Mouse (Mus musculus) CH12.LX (cell line): ENCODE results near the gene Il2ra. TPM values are rescaled to one million over a fixed set of nuclear protein-coding genes. Genes with fewer than 3 reads are reported as not detected.

Experiments used
- DNase-seq: peaks from one replicate; pipeline ENCODE4 v3.0.0-alpha.2; 2013; ENCODE audit errors: extremely low read depth
- H3K27ac ChIP-seq: 2 replicates; pipeline ENCODE4 v1.5.1; 2012; ENCODE audit warnings: low read depth, mild to moderate bottlenecking, control low read depth, moderate library complexity; ENCODE audit not compliant: insufficient read depth
- H3K27me3 ChIP-seq: replicated peaks from 2 replicates; pipeline ENCODE3; 2012; ENCODE audit warnings: inconsistent platforms
- H3K36me3 ChIP-seq, 2 experiments: replicated peaks in 1 of 2; 2 replicates each; pipeline versions ENCODE3 to v1.6.1; 2012; ENCODE audit warnings: inconsistent platforms in 1 of 2, low read length in 1 of 2, mild to moderate bottlenecking in 1 of 2, mixed read lengths in 1 of 2, moderate library complexity in 1 of 2; ENCODE audit not compliant: control insufficient read depth in 1 of 2, insufficient read depth in 1 of 2
- H3K4me1 ChIP-seq, 2 experiments: 2 replicates each; pipeline ENCODE4 v1.6.1; 2012; ENCODE audit warnings: inconsistent platforms in 1 of 2, moderate library complexity in 1 of 2; ENCODE audit not compliant: insufficient read depth in 2 of 2, control insufficient read depth in 1 of 2
- H3K4me2 ChIP-seq: 2 replicates; pipeline ENCODE4 v1.6.1; 2012; ENCODE audit warnings: low read depth, mild to moderate bottlenecking, control low read depth; ENCODE audit not compliant: poor library complexity, insufficient read depth, severe bottlenecking
- H3K4me3 ChIP-seq, 3 experiments: fragments of 150-350 bp in 1 of 3; sonication (generic) in 1 of 3; replicated peaks in 1 of 3; 2 replicates each; pipeline versions ENCODE3 to v1.5.1; 2011 to 2012; ENCODE audit warnings: low read depth in 2 of 3, low read length in 2 of 3, mild to moderate bottlenecking in 2 of 3, moderate library complexity in 2 of 3, control low read depth in 1 of 3, improper control_type of control experiment in 1 of 3, inconsistent platforms in 1 of 3, mixed read lengths in 1 of 3; ENCODE audit not compliant: poor library complexity in 1 of 3
- H3K79me2 ChIP-seq: replicated peaks from 2 replicates; pipeline ENCODE4 v1.6.1; 2012; ENCODE audit warnings: mild to moderate bottlenecking, moderate library complexity; ENCODE audit not compliant: control insufficient read depth, poor library complexity, insufficient read depth, severe bottlenecking; ENCODE audit errors: extremely low read depth
- H3K9ac ChIP-seq: 2 replicates; pipeline ENCODE4 v1.6.1; 2012; ENCODE audit warnings: low read depth, mild to moderate bottlenecking, control low read depth, moderate library complexity; ENCODE audit not compliant: insufficient read depth
- H3K9me3 ChIP-seq: replicated peaks from 2 replicates; pipeline ENCODE3; 2012; ENCODE audit warnings: low read length, inconsistent platforms, mixed read lengths
- CHD1 ChIP-seq: IDR thresholded peaks from 2 replicates; pipeline ENCODE4 v1.6.1; 2012; ENCODE audit warnings: low read depth, low read length, improper control_type of control experiment, inconsistent platforms
- CHD2 ChIP-seq: IDR thresholded peaks from 2 replicates; pipeline ENCODE4 v1.6.1; 2011; ENCODE audit warnings: low read length, improper control_type of control experiment
- CTCF ChIP-seq, 2 experiments: IDR thresholded peaks in 1 of 2; conservative IDR thresholded peaks in 1 of 2; 2 replicates each; pipeline ENCODE4 v1.5.1; 2011 to 2012; ENCODE audit warnings: low read depth in 2 of 2, low read length in 2 of 2, improper control_type of control experiment in 1 of 2, inconsistent platforms in 1 of 2, mild to moderate bottlenecking in 1 of 2, moderate library complexity in 1 of 2
- E2F4 ChIP-seq: IDR thresholded peaks from 2 replicates; pipeline ENCODE4 v1.6.1; 2011; ENCODE audit warnings: low read depth, low read length, improper control_type of control experiment; ENCODE audit not compliant: insufficient replicate concordance
- EP300 ChIP-seq: IDR thresholded peaks from 2 replicates; pipeline ENCODE4 v1.6.1; 2011; ENCODE audit warnings: low read length, improper control_type of control experiment
- HCFC1 ChIP-seq: IDR thresholded peaks from 2 replicates; pipeline ENCODE4 v1.6.1; 2012; ENCODE audit warnings: low read depth, mild to moderate bottlenecking, inconsistent platforms, low read length, improper control_type of control experiment
- IRF4 ChIP-seq: IDR thresholded peaks from 2 replicates; pipeline ENCODE4 v1.6.1; 2014; ENCODE audit warnings: low read depth, mild to moderate bottlenecking, inconsistent platforms, low read length, improper control_type of control experiment
- JUN ChIP-seq: IDR thresholded peaks from 2 replicates; pipeline ENCODE4 v1.6.1; 2011; ENCODE audit warnings: low read depth, mild to moderate bottlenecking, low read length, improper control_type of control experiment, moderate library complexity; ENCODE audit not compliant: insufficient read depth
- KAT2A ChIP-seq: IDR thresholded peaks from 2 replicates; pipeline ENCODE4 v1.6.1; 2012; ENCODE audit warnings: low read length, improper control_type of control experiment, inconsistent platforms; ENCODE audit not compliant: insufficient replicate concordance
- MAFK ChIP-seq: IDR thresholded peaks from 2 replicates; pipeline ENCODE4 v1.6.1; 2011; ENCODE audit warnings: low read length, improper control_type of control experiment; ENCODE audit not compliant: insufficient replicate concordance
- MAZ ChIP-seq: IDR thresholded peaks from 2 replicates; pipeline ENCODE4 v1.6.1; 2012; ENCODE audit warnings: low read depth, mild to moderate bottlenecking, inconsistent platforms, low read length, improper control_type of control experiment, moderate library complexity
- MXI1 ChIP-seq: IDR thresholded peaks from 2 replicates; pipeline ENCODE4 v1.6.1; 2011; ENCODE audit warnings: mild to moderate bottlenecking, low read depth, low read length, improper control_type of control experiment
- NELFE ChIP-seq: IDR thresholded peaks from 2 replicates; pipeline ENCODE4 v1.6.1; 2011; ENCODE audit warnings: low read depth, low read length, improper control_type of control experiment
- NRF1 ChIP-seq: IDR thresholded peaks from 2 replicates; pipeline ENCODE4 v1.6.1; 2014; ENCODE audit warnings: low read depth, mild to moderate bottlenecking, inconsistent platforms, low read length, improper control_type of control experiment, moderate library complexity
- POLR2AphosphoS2 ChIP-seq: IDR thresholded peaks from 2 replicates; pipeline ENCODE4 v1.6.1; 2011; ENCODE audit warnings: low read depth, low read length, improper control_type of control experiment
- RAD21 ChIP-seq: IDR thresholded peaks from 2 replicates; pipeline ENCODE4 v1.6.1; 2011; ENCODE audit warnings: low read depth, mild to moderate bottlenecking, low read length, improper control_type of control experiment, moderate library complexity
- SMC3 ChIP-seq: IDR thresholded peaks from 2 replicates; pipeline ENCODE4 v1.6.1; 2011; ENCODE audit warnings: low read depth, low read length, improper control_type of control experiment
- TBP ChIP-seq: conservative IDR thresholded peaks from 2 replicates; pipeline ENCODE4 v1.6.1; 2011; ENCODE audit warnings: low read depth, low read length, improper control_type of control experiment
- TCF12 ChIP-seq: IDR thresholded peaks from 2 replicates; pipeline ENCODE4 v1.6.1; 2014; ENCODE audit warnings: low read depth, mild to moderate bottlenecking, inconsistent platforms, low read length, improper control_type of control experiment
- UBTF ChIP-seq: IDR thresholded peaks from 2 replicates; pipeline ENCODE4 v1.6.1; 2012; ENCODE audit warnings: low read depth, mild to moderate bottlenecking, inconsistent platforms, low read length, improper control_type of control experiment, moderate library complexity
- ZC3H11A ChIP-seq: IDR thresholded peaks from 2 replicates; pipeline ENCODE4 v1.6.1; 2012; ENCODE audit warnings: low read depth, mild to moderate bottlenecking, inconsistent platforms, low read length, improper control_type of control experiment
- ZMIZ1 ChIP-seq: IDR thresholded peaks from 2 replicates; pipeline ENCODE4 v1.6.1; 2012; ENCODE audit warnings: low read depth, mild to moderate bottlenecking, inconsistent platforms, low read length, improper control_type of control experiment
- ZNF384 ChIP-seq: IDR thresholded peaks from 2 replicates; pipeline ENCODE4 v1.6.1; 2012; ENCODE audit warnings: low read depth, low read length, improper control_type of control experiment, inconsistent platforms
- dilution Hi-C: fragments of 300-500 bp; cut with MboI; formaldehyde crosslinking; loops from 2 replicates; pipeline ENCODE4 v1.14.3; 2020; ENCODE audit warnings: low sequenced_read_pairs; ENCODE audit not compliant: extremely low pct_unique_long_range_greater_than_20kb, extremely low pct_ligation_motif_present
- in situ Hi-C: fragments of 300-500 bp; cut with MboI; formaldehyde crosslinking; loops from 3 replicates; pipeline ENCODE4 v1.14.3; 2019; ENCODE audit warnings: low sequenced_read_pairs, low pct_ligation_motif_present, low pct_unique_long_range_greater_than_20kb, mixed read lengths
- polyA plus RNA-seq: library from polyadenylated mRNA; unstranded; fragments of >175 nt; gene quantifications from 2 replicates; pipeline ENCODE4 v1.2.1, GENCODE M21; 2012; ENCODE audit warnings: low read depth; ENCODE audit not compliant: insufficient read length
- total RNA-seq, 2 experiments: library from RNA; depleted of rRNA; stranded (reverse); fragments of 300-350 nt in 1 of 2; fragments of >200 nt in 1 of 2; gene quantifications; 2 replicates each; pipeline ENCODE4 v1.2.3; 2012 to 2014

Gene Il2ra
- total and polyA plus RNA-seq, 3 experiments = 6.0 to 8.8 (median 6.3) TPM

- peaks cover 26 to 33% of the 10 kb centered on the region in 2 experiments for H3K36me3 ChIP-seq
Observed at GRCm38 (mm10) chr2:11672144-11672543, 29.5 kb downstream of the Il2ra start.

GRCm38 (mm10) chr2:11679626-11680025 lies 37.0 kb downstream of the Il2ra start:
- H3K36me3 ChIP-seq = peaks cover 61 to 72% of the 10 kb centered on the region in 2 experiments
- dilution Hi-C loops = no loop called here

More at GRCm38 (mm10) chr2:11672144-11672543, 29.5 kb downstream of the Il2ra start:
- dilution Hi-C loops (no loop called here), in situ Hi-C loops (no loop called here)
- 0 out of 4 replicates have a peak, but pooled peaks cover 0 to 1% of the 10 kb centered on the region in 2 experiments for H3K4me1 ChIP-seq
- no peak overlapping the region for H3K27ac ChIP-seq
- H3K4me3 ChIP-seq = no peak overlapping the region
- H3K9ac ChIP-seq = no peak overlapping the region
- H3K9me3 ChIP-seq = peaks cover 9% of the 10 kb centered on the region
- no peaks in the 10 kb centered on the region for H3K79me2 ChIP-seq
- H3K4me2 ChIP-seq = no peak overlapping the region
- DNase-seq = peak; percentile 31
- no peaks in the 10 kb centered on the region for H3K27me3 ChIP-seq
- TF ChIP-seq SMC3 (peak; percentile 64), TBP (no peak), CHD1 (no peak), RAD21 (peak; percentile 43), NELFE (no peak), TCF12 (no peak), E2F4 (no peak), CTCF (conservative IDR thresholded peaks at IDR 0.05 in 1 of 2, IDR thresholded peaks at IDR 0.05 in 1 of 2; ENCODE audit: low read depth in 2 of 2, low read length in 2 of 2) (peak; percentile 57 to 61), EP300 (no peak)

GRCm38 (mm10) chr2:11682712-11683111 lies 40.1 kb downstream of the Il2ra start:
- no peak for DNase-seq
- dilution Hi-C loops = no loop called here
- in situ Hi-C loops = no loop called here

More at GRCm38 (mm10) chr2:11679626-11680025, 37.0 kb downstream of the Il2ra start:
- Histone ChIP-seq H3K27me3 (no peaks in the 10 kb centered on the region), H3K79me2 (no peaks in the 10 kb centered on the region), H3K4me2 (no peak overlapping the region), H3K4me1 (peaks cover 2 to 21% of the 10 kb centered on the region in 2 experiments; a peak in 2 of 4 replicates), H3K9ac (no peak overlapping the region), H3K4me3 (no peak overlapping the region), H3K27ac (no peak overlapping the region), H3K9me3 (no peaks in the 10 kb centered on the region)
- in situ Hi-C loops = no loop called here
- TF ChIP-seq UBTF = no peak
- no peak for TF ChIP-seq MAZ
- TF ChIP-seq ZNF384 = no peak
- TF ChIP-seq ZMIZ1 = no peak
- no peak for TF ChIP-seq POLR2AphosphoS2
- TF ChIP-seq NRF1 = no peak
- no peak for TF ChIP-seq JUN
- TF ChIP-seq MXI1 = no peak
- no peak for DNase-seq

More at GRCm38 (mm10) chr2:11682712-11683111, 40.1 kb downstream of the Il2ra start:
- peaks cover 6 to 32% of the 10 kb centered on the region in 2 experiments; a peak in 3 of 4 replicates for H3K4me1 ChIP-seq
- H3K9me3 ChIP-seq = no peaks in the 10 kb centered on the region
- H3K79me2 ChIP-seq = no peaks in the 10 kb centered on the region
- H3K27ac ChIP-seq = no peak overlapping the region
- peaks cover 48 to 49% of the 10 kb centered on the region in 2 experiments for H3K36me3 ChIP-seq
- no peaks in the 10 kb centered on the region for H3K27me3 ChIP-seq
- H3K4me3 ChIP-seq = no peak overlapping the region
- no peak overlapping the region for H3K9ac ChIP-seq
- TF ChIP-seq KAT2A = no peak
- no peak for TF ChIP-seq CHD1
- TF ChIP-seq HCFC1 = no peak
- no peak for TF ChIP-seq UBTF
- no peak for TF ChIP-seq POLR2AphosphoS2
- no peak for TF ChIP-seq NRF1
- TF ChIP-seq CTCF (conservative IDR thresholded peaks at IDR 0.05 in 1 of 2, IDR thresholded peaks at IDR 0.05 in 1 of 2; ENCODE audit: low read depth in 2 of 2, low read length in 2 of 2) = no peak
- TF ChIP-seq IRF4 = no peak
- no peak for TF ChIP-seq ZC3H11A
- no peak for TF ChIP-seq MAFK
- TF ChIP-seq ZNF384 = no peak
- no peak for TF ChIP-seq RAD21
- no peak for TF ChIP-seq CHD2
- TF ChIP-seq EP300 = no peak
- no peak for TF ChIP-seq E2F4
- TF ChIP-seq, all 38 proteins: peak for 0
- no peak overlapping the region for H3K4me2 ChIP-seq
